8 mouse cellular contexts compared by ENCODE assay signal in genomic region chr14:40967598-40967900, GRCm38 (mm10). TPM values are rescaled to one million over a fixed set of nuclear protein-coding genes. Genes with fewer than 3 reads are reported as not detected.
DNase-seq lines count a peak whose midpoint lies in the region; ATAC-seq and TF ChIP-seq lines count a peak whose summit lies in the region.

No protein-coding gene starts in this region.

- peak overlapping the region; percentile 61 for H3K4me2 ChIP-seq in neural tube, embryonic 11.5 days (ENCODE audit: low read depth)
- peak overlapping the region; percentile 76 for H3K4me2 ChIP-seq in limb, embryonic 14.5 days (replicated peaks; ENCODE audit: low read depth, low read length, severe bottlenecking)
- H3K4me2 ChIP-seq in stomach, embryonic 15.5 days, result peak overlapping the region; percentile 66

- peak overlapping the region; percentile 66 for H3K9ac ChIP-seq in neural tube, embryonic 11.5 days (ENCODE audit: low read length)
- H3K9ac ChIP-seq in limb, embryonic 14.5 days (ENCODE audit: low read depth, low read length, severe bottlenecking), result peak overlapping the region; percentile 60
- peak overlapping the region; percentile 26; the same call in 1 of the 2 replicates for H3K9ac ChIP-seq in stomach, embryonic 15.5 days

- peak overlapping the region; percentile 69 for H3K27ac ChIP-seq in neural tube, embryonic 11.5 days (ENCODE audit: low read depth, low read length)
- peak overlapping the region; percentile 58; the same call in 1 of the 2 replicates for H3K27ac ChIP-seq in limb, embryonic 14.5 days (replicated peaks; ENCODE audit: low read depth, low read length)
- H3K27ac ChIP-seq in stomach, embryonic 15.5 days, result peak overlapping the region; percentile 75

- 3% methylated on average over 6 of the region's 6 CpGs for WGBS in neural tube, embryonic 11.5 days
- 2% methylated on average over 6 of the region's 6 CpGs for WGBS in limb, embryonic 14.5 days
- WGBS in stomach, embryonic 15.5 days, result 7% methylated on average over 6 of the region's 6 CpGs

- no peaks in the 10 kb centered on the region for H3K9me3 ChIP-seq in erythroblast, embryonic 14.5 days (ENCODE audit: control insufficient read depth, low read length)
- H3K9me3 ChIP-seq in neural tube, embryonic 11.5 days (ENCODE audit: control insufficient read depth, low read length), result no peaks in the 10 kb centered on the region
- no peaks in the 10 kb centered on the region for H3K9me3 ChIP-seq in limb, embryonic 14.5 days (ENCODE audit: control insufficient read depth, low read length)
- no peaks in the 10 kb centered on the region for H3K9me3 ChIP-seq in stomach, embryonic 15.5 days

- ATAC-seq in erythroblast, adult 5-6 weeks (replicated peaks; ENCODE audit: low FRiP score, poor library complexity, severe bottlenecking), result no peak
- ATAC-seq in neural tube, embryonic 11.5 days (ENCODE audit: insufficient read depth, low FRiP score, low TSS enrichment), result no peak
- no peak for ATAC-seq in limb, embryonic 14.5 days (ENCODE audit: low FRiP score, low read depth)
- ATAC-seq in stomach, embryonic 15.5 days (ENCODE audit: insufficient read depth, low FRiP score, low read depth), result no peak

- no peak for DNase-seq in neural tube, embryonic 11.5 days (ENCODE audit: low spot score)
- no peak for DNase-seq in neural tube, embryonic 10.5 days (ENCODE audit: extremely low spot score, low spot score)
- no peak for DNase-seq in limb, embryonic 14.5 days (ENCODE audit: low spot score)
- DNase-seq in natural killer cell, adult 2 months (ENCODE audit: low spot score in 2 of 2), result no peak
- no peak for DNase-seq in urinary bladder, adult 2 months (ENCODE audit: low spot score)

- no peaks in the 10 kb centered on the region for H3K36me3 ChIP-seq in erythroblast, embryonic 14.5 days (ENCODE audit: control insufficient read depth)
- H3K36me3 ChIP-seq in neural tube, embryonic 11.5 days (ENCODE audit: control insufficient read depth, insufficient read depth, low read length), result no peaks in the 10 kb centered on the region
- H3K36me3 ChIP-seq in limb, embryonic 14.5 days (ENCODE audit: control insufficient read depth, insufficient read depth, low read length), result no peaks in the 10 kb centered on the region
- H3K36me3 ChIP-seq in stomach, embryonic 15.5 days, result no peaks in the 10 kb centered on the region

- no peak for TF ChIP-seq POLR2A in limb, embryonic 14.5 days (IDR thresholded peaks at IDR 0.05; ENCODE audit: borderline replicate concordance, extremely low read depth, insufficient read depth, insufficient read length)

- peak overlapping the region; percentile 82 for H3K4me3 ChIP-seq in erythroblast, embryonic 14.5 days (replicated peaks)
- H3K4me3 ChIP-seq in neural tube, embryonic 11.5 days (ENCODE audit: low read depth, low read length), result peak overlapping the region; percentile 89
- peak overlapping the region; percentile 84 for H3K4me3 ChIP-seq in limb, embryonic 14.5 days (replicated peaks; ENCODE audit: low read length)
- peak overlapping the region; percentile 81 for H3K4me3 ChIP-seq in stomach, embryonic 15.5 days (replicated peaks)

- H3K4me1 ChIP-seq in erythroblast, embryonic 14.5 days (ENCODE audit: control insufficient read depth), result peaks cover 64% of the 10 kb centered on the region
- H3K4me1 ChIP-seq in neural tube, embryonic 11.5 days (ENCODE audit: control insufficient read depth, insufficient read depth, low read length), result peaks cover 14% of the 10 kb centered on the region
- H3K4me1 ChIP-seq in limb, embryonic 14.5 days (ENCODE audit: control insufficient read depth, insufficient read depth, low read length), result peaks cover 27% of the 10 kb centered on the region
- peaks cover 24% of the 10 kb centered on the region for H3K4me1 ChIP-seq in stomach, embryonic 15.5 days

- H3K27me3 ChIP-seq in erythroblast, embryonic 14.5 days (ENCODE audit: control insufficient read depth), result peaks cover 9% of the 10 kb centered on the region
- no peaks in the 10 kb centered on the region for H3K27me3 ChIP-seq in neural tube, embryonic 11.5 days (ENCODE audit: control insufficient read depth, insufficient read depth, low read length)
- H3K27me3 ChIP-seq in limb, embryonic 14.5 days (ENCODE audit: control insufficient read depth, insufficient read depth, low read length), result no peaks in the 10 kb centered on the region
- no peaks in the 10 kb centered on the region for H3K27me3 ChIP-seq in stomach, embryonic 15.5 days (replicated peaks)

RNA-seq across cellular contexts. Expression of gene Tspan14, which starts 0.9 kb away (rescaled TPM):
- polyA plus RNA-seq in erythroblast, embryonic 14.5 days (2012), result 0.27 and 0.33 TPM in 2 replicates
- total RNA-seq in erythroblast, adult 5-6 weeks (2015; ENCODE audit: low replicate concordance), result 4.0 and 7.3 TPM in 2 replicates
- 8.2 and 9.4 TPM in 2 replicates for total RNA-seq in erythroblast, adult 5-6 weeks (2017; ENCODE audit: low replicate concordance)
- polyA plus RNA-seq in neural tube, embryonic 11.5 days (2014; fragmentation: Nextera tagmentation; extraction: Ambion mirVana), result 118 and 125 TPM in 2 replicates
- 75.2 and 81.8 TPM in 2 replicates for polyA plus RNA-seq in limb, embryonic 14.5 days (2012; rRNA removed)
- polyA plus RNA-seq in limb, embryonic 14.5 days (2014; fragmentation: Nextera tagmentation; extraction: Ambion mirVana), result 75.5 and 80.0 TPM in 2 replicates
- 67.5 and 72.3 TPM in 2 replicates for polyA plus RNA-seq in stomach, embryonic 15.5 days (2015; fragmentation: Nextera tagmentation; extraction: Ambion mirVana)
- polyA plus RNA-seq in urinary bladder, adult 2 months (2012; rRNA removed), result 55.9 and 58.9 TPM in 2 replicates

RNA-seq across cellular contexts. Expression of gene Fam213a, which starts 46.0 kb away (rescaled TPM):
- polyA plus RNA-seq in erythroblast, embryonic 14.5 days (2012), result 8.5 and 12.2 TPM in 2 replicates
- total RNA-seq in erythroblast, adult 5-6 weeks (2015; ENCODE audit: low replicate concordance), result 1,227 and 1,297 TPM in 2 replicates
- total RNA-seq in erythroblast, adult 5-6 weeks (2017; ENCODE audit: low replicate concordance), result 2,096 and 2,327 TPM in 2 replicates
- 48.5 and 48.8 TPM in 2 replicates for polyA plus RNA-seq in neural tube, embryonic 11.5 days (2014; fragmentation: Nextera tagmentation; extraction: Ambion mirVana)
- 13.7 and 19.6 TPM in 2 replicates for polyA plus RNA-seq in limb, embryonic 14.5 days (2012; rRNA removed)
- polyA plus RNA-seq in limb, embryonic 14.5 days (2014; fragmentation: Nextera tagmentation; extraction: Ambion mirVana), result 27.1 and 29.8 TPM in 2 replicates
- polyA plus RNA-seq in stomach, embryonic 15.5 days (2015; fragmentation: Nextera tagmentation; extraction: Ambion mirVana), result 40.2 and 43.5 TPM in 2 replicates
- polyA plus RNA-seq in urinary bladder, adult 2 months (2012; rRNA removed), result 52.2 and 61.9 TPM in 2 replicates

Comparison
In these comparisons a context has a peak if more than half of its experiments do, and no peak if none do; other contexts are left out.
1. RNA of gene Tspan14, which starts 0.9 kb away (polyA plus RNA-seq): 118 to 125 TPM in neural tube, embryonic 11.5 days, 75.2 to 81.8 TPM in limb, embryonic 14.5 days, 67.5 to 72.3 TPM in stomach, embryonic 15.5 days and 55.9 to 58.9 TPM in urinary bladder, adult 2 months; 0.27 to 0.33 TPM in erythroblast, embryonic 14.5 days; every median in the first group is over 10 times any median in the second.
2. Peak in every context shown above with its lines, with median percentiles within 50 percentile points of each other: H3K4me3 ChIP-seq, H3K27ac ChIP-seq, H3K4me2 ChIP-seq and H3K9ac ChIP-seq.